Comparison of ENCODE assay signal across 8 mouse cellular contexts in the genomic region with DNA sequence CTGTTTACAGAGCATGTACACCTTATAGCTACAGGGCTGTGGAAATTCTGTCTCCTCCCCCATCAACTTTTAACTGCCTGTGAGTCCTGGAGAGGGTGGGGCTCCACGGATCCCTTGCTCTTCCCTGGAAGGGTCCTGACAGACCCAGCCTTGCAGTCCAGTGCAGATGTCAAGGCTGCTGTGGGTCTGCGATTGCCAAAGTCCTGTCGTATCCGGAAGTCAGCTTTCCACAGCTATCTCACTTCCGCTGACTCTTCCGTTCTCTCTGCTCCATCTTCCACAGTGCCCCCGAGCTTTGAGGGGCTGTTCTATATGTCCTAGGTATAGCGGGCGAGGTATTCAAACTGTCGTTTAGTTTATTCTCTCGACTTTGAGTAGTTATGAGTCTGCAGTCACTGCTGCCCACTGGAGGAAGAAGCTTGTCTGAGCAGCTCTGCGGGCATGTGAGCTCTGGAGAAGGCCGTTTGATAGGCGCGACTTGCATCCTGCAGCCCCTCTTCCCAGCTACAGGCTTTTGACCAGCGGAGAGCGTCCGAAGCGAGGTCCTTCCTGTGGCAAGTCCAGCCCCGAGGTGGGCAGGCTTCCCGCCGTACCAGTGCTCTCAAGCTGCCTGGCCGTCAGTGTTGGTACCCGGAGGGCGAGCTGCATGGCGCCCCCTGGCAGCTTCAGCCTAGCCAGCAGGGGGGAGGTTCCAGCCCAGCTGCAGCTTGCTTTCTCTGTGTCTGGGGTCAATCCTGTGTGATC. TPM values are rescaled to one million over a fixed set of nuclear protein-coding genes. Genes with fewer than 3 reads are reported as not detected.
DNase-seq lines count a peak whose midpoint lies in the region; ATAC-seq lines count a peak whose summit lies in the region.

No protein-coding gene starts in this region.

- peak; percentile 40 for DNase-seq in right cerebral cortex, postnatal 14 days
- DNase-seq in right cerebral cortex, postnatal 36 days (ENCODE audit: low spot score in 2 of 2): no peak
- peak; percentile 62 for DNase-seq in heart, postnatal 14 days
- DNase-seq in kidney, postnatal 4 days: peak; percentile 70 to 80
- peak; percentile 34 for DNase-seq in spleen, adult 12 weeks (ENCODE audit: low spot score)

- 43% methylated on average over 26 of the region's 26 CpGs for WGBS in embryonic facial prominence, embryonic 12.5 days

- intact Hi-C loops in heart, postnatal 14 days (cut with DNase I): no loop called here

- H3K4me3 ChIP-seq in embryonic facial prominence, embryonic 12.5 days: peak overlapping the region; percentile 23

- no peaks in the 10 kb centered on the region for H3K9me3 ChIP-seq in embryonic facial prominence, embryonic 12.5 days

- H3K4me1 ChIP-seq in embryonic facial prominence, embryonic 12.5 days: peaks cover 40% of the 10 kb centered on the region

- H3K4me2 ChIP-seq in embryonic facial prominence, embryonic 12.5 days (replicated peaks): peak overlapping the region; percentile 41

- no peaks in the 10 kb centered on the region for H3K27me3 ChIP-seq in embryonic facial prominence, embryonic 12.5 days

- no peak overlapping the region for H3K27ac ChIP-seq in embryonic facial prominence, embryonic 12.5 days

- H3K9ac ChIP-seq in embryonic facial prominence, embryonic 12.5 days: peak overlapping the region; percentile 16

- H3K36me3 ChIP-seq in embryonic facial prominence, embryonic 12.5 days: no peaks in the 10 kb centered on the region

- ATAC-seq in embryonic facial prominence, embryonic 12.5 days (ENCODE audit: insufficient number of reproducible peaks, insufficient read depth, low FRiP score, low TSS enrichment): no peak
- peak; percentile 81 for ATAC-seq in megakaryocyte progenitor cell, adult 5-6 weeks (replicated peaks; ENCODE audit: poor library complexity)
- ATAC-seq in cerebellum, adult (ENCODE audit: insufficient number of reproducible peaks, low FRiP score, low TSS enrichment): no peak

RNA-seq across cellular contexts. Expression of a gene that starts 49.4 kb away (rescaled TPM):
- 40.2 and 51.4 TPM in 2 replicates for polyA plus RNA-seq in embryonic facial prominence, embryonic 12.5 days (2016; fragmentation: Nextera tagmentation; extraction: Ambion mirVana)
- 10 to 100 TPM; 28.8 to 30.0 TPM for total RNA-seq in heart, postnatal 14 days (2021)
- total RNA-seq in megakaryocyte progenitor cell, adult 5-6 weeks (2015): 49.9 and 53.5 TPM in 2 replicates
- total RNA-seq in megakaryocyte progenitor cell, adult 5-6 weeks (2017): 50.9 and 66.9 TPM in 2 replicates

Comparison
In these comparisons a context has a peak if more than half of its experiments do, and no peak if none do; other contexts are left out.
1. DNase-seq: peak in right cerebral cortex, postnatal 14 days (single experiment), heart, postnatal 14 days (2 of 2), kidney, postnatal 4 days (2 of 2) and spleen, adult 12 weeks (single experiment); none in right cerebral cortex, postnatal 36 days (0 of 2).